In genomic region chr8:111567571-111567970, GRCm38 (mm10) we compare ENCODE assay signal across 16 mouse cellular contexts. TPM values are rescaled to one million over a fixed set of nuclear protein-coding genes. Genes with fewer than 3 reads are reported as not detected.
DNase-seq lines count a peak whose midpoint lies in the region; ATAC-seq and TF ChIP-seq lines count a peak whose summit lies in the region.
"Had no signal": no experiment of that assay in that cellular context is flagged by ENCODE, and none has a peak within 500 bp of the region (broad histone marks: within the 10 kb centered on the region; RNA-seq: fewer than 3 reads in every experiment).

No protein-coding gene starts in this region.

- H3K27ac ChIP-seq in hindbrain, embryonic 12.5 days = 0 out of 2 replicates have a peak overlapping the region, but pooled peaks have one; percentile 25
- H3K27ac ChIP-seq in hindbrain, embryonic 11.5 days (ENCODE audit: low read depth, low read length) = no peak overlapping the region
- peak overlapping the region; percentile 77 for H3K27ac ChIP-seq in thymus, adult 2 months (ENCODE audit: control insufficient read depth, insufficient read depth, low read length)
- 0 out of 2 replicates have a peak overlapping the region, but pooled peaks have one; percentile 24 for H3K27ac ChIP-seq in stomach, postnatal 0 days (replicated peaks)
- H3K27ac ChIP-seq: limb, embryonic 15.5 days had no signal

- ATAC-seq in cerebellum, adult (ENCODE audit: insufficient number of reproducible peaks, low FRiP score, low TSS enrichment) = no peak
- ATAC-seq in hindbrain, embryonic 12.5 days (ENCODE audit: low FRiP score) = no peak
- ATAC-seq in hindbrain, embryonic 11.5 days (ENCODE audit: low FRiP score) = no peak
- no peak for ATAC-seq in stomach, postnatal 0 days (ENCODE audit: low FRiP score, low TSS enrichment)
- ATAC-seq: Patski had no signal

- TF ChIP-seq POLR2A in thymus, adult 2 months (IDR thresholded peaks at IDR 0.05; ENCODE audit: control insufficient read depth, extremely low read depth, insufficient read depth, low read length, poor library complexity) = no peak

- H3K9ac ChIP-seq in hindbrain, embryonic 12.5 days = no peak overlapping the region
- no peak overlapping the region for H3K9ac ChIP-seq in hindbrain, embryonic 11.5 days (ENCODE audit: low read depth, low read length)
- H3K9ac ChIP-seq in stomach, postnatal 0 days (ENCODE audit: low read length) = no peak overlapping the region
- H3K9ac ChIP-seq: limb, embryonic 15.5 days; neural tube, embryonic 13.5 days had no signal

- no peaks in the 10 kb centered on the region for H3K36me3 ChIP-seq in hindbrain, embryonic 12.5 days
- no peaks in the 10 kb centered on the region for H3K36me3 ChIP-seq in hindbrain, embryonic 11.5 days (ENCODE audit: control insufficient read depth, insufficient read depth, low read length)
- H3K36me3 ChIP-seq in thymus, adult 2 months (ENCODE audit: control insufficient read depth, insufficient read depth, low read length) = no peaks in the 10 kb centered on the region
- H3K36me3 ChIP-seq in stomach, postnatal 0 days (ENCODE audit: control insufficient read depth, insufficient read depth, low read length) = no peaks in the 10 kb centered on the region
- H3K36me3 ChIP-seq: limb, embryonic 15.5 days had no signal

- H3K27me3 ChIP-seq in hindbrain, embryonic 12.5 days = no peaks in the 10 kb centered on the region
- no peaks in the 10 kb centered on the region for H3K27me3 ChIP-seq in hindbrain, embryonic 11.5 days (ENCODE audit: control insufficient read depth, insufficient read depth, low read length)
- H3K27me3 ChIP-seq in thymus, adult 2 months (ENCODE audit: control insufficient read depth, insufficient read depth, low read length) = no peaks in the 10 kb centered on the region
- H3K27me3 ChIP-seq in stomach, postnatal 0 days (ENCODE audit: control insufficient read depth, insufficient read depth, low read length) = no peaks in the 10 kb centered on the region
- H3K27me3 ChIP-seq: CH12.LX; limb, embryonic 15.5 days; neural tube, embryonic 13.5 days; Patski had no signal

- no peak overlapping the region for H3K4me2 ChIP-seq in hindbrain, embryonic 12.5 days (replicated peaks)
- no peak overlapping the region for H3K4me2 ChIP-seq in hindbrain, embryonic 11.5 days (replicated peaks; ENCODE audit: low read depth, low read length)
- no peak overlapping the region for H3K4me2 ChIP-seq in stomach, postnatal 0 days (replicated peaks; ENCODE audit: low read depth)
- H3K4me2 ChIP-seq: limb, embryonic 15.5 days; neural tube, embryonic 13.5 days had no signal

- peak; percentile 47 for DNase-seq in cerebellum, adult 11 months
- DNase-seq in hindbrain, embryonic 11.5 days (ENCODE audit: low spot score) = no peak
- DNase-seq in thymus, adult 2 months = no peak
- DNase-seq in thymus, adult 18-20 months = no peak
- DNase-seq in stomach, postnatal 0 days (ENCODE audit: low spot score) = no peak
- DNase-seq in spleen, adult 12 weeks (ENCODE audit: low spot score) = no peak
- DNase-seq: embryo, embryonic 11 days; heart, postnatal 36 days; kidney, adult 18-20 months; lung, postnatal 4 days had no signal

- no peak for TF ChIP-seq EP300 in stomach, postnatal 0 days (optimal IDR thresholded peaks at IDR 0.05)

- H3K4me3 ChIP-seq in hindbrain, embryonic 12.5 days = no peak overlapping the region
- H3K4me3 ChIP-seq in hindbrain, embryonic 11.5 days (ENCODE audit: low read depth, low read length) = no peak overlapping the region
- H3K4me3 ChIP-seq in thymus, adult 2 months (ENCODE audit: control insufficient read depth, insufficient read depth, low read length) = no peak overlapping the region
- no peak overlapping the region for H3K4me3 ChIP-seq in stomach, postnatal 0 days (ENCODE audit: low read depth, low read length)
- H3K4me3 ChIP-seq: limb, embryonic 15.5 days; neural tube, embryonic 13.5 days had no signal

- peaks cover 51% of the 10 kb centered on the region for H3K4me1 ChIP-seq in hindbrain, embryonic 12.5 days
- H3K4me1 ChIP-seq in hindbrain, embryonic 11.5 days (replicated peaks; ENCODE audit: control insufficient read depth, insufficient read depth, low read length) = 0 out of 2 replicates have a peak, but pooled peaks cover 4% of the 10 kb centered on the region
- H3K4me1 ChIP-seq in thymus, adult 2 months (replicated peaks; ENCODE audit: control insufficient read depth, insufficient read depth, low read length) = peaks cover 59% of the 10 kb centered on the region
- no peaks in the 10 kb centered on the region for H3K4me1 ChIP-seq in stomach, postnatal 0 days (replicated peaks; ENCODE audit: control insufficient read depth, insufficient read depth)

- TF ChIP-seq CTCF in thymus, adult 2 months (IDR thresholded peaks at IDR 0.05; ENCODE audit: borderline replicate concordance, control insufficient read depth, extremely low read depth, insufficient read depth, low read length, poor library complexity) = no peak
- no peak for TF ChIP-seq CTCF in stomach, postnatal 0 days (IDR thresholded peaks at IDR 0.05; ENCODE audit: low read depth)

- 48% methylated on average over 3 of the region's 3 CpGs for WGBS in hindbrain, embryonic 12.5 days
- 73% methylated on average over 3 of the region's 3 CpGs for WGBS in hindbrain, embryonic 11.5 days
- 85% methylated on average over 3 of the region's 3 CpGs for WGBS in thymus, adult 2 months
- 42% methylated on average over 3 of the region's 3 CpGs for WGBS in stomach, postnatal 0 days

- no peaks in the 10 kb centered on the region for H3K9me3 ChIP-seq in hindbrain, embryonic 12.5 days (replicated peaks)
- no peaks in the 10 kb centered on the region for H3K9me3 ChIP-seq in hindbrain, embryonic 11.5 days (ENCODE audit: control insufficient read depth, low read length)
- no peaks in the 10 kb centered on the region for H3K9me3 ChIP-seq in stomach, postnatal 0 days (ENCODE audit: control insufficient read depth, low read length)
- H3K9me3 ChIP-seq: limb, embryonic 15.5 days; neural tube, embryonic 13.5 days had no signal

RNA-seq across cellular contexts. Expression of gene Znrf1, which starts 31.7 kb away (rescaled TPM):
- polyA plus RNA-seq in hindbrain, embryonic 12.5 days (2016; fragmentation: Nextera tagmentation; extraction: Ambion mirVana) = 104 TPM in 2 replicates
- polyA plus RNA-seq in hindbrain, embryonic 11.5 days (2014; fragmentation: Nextera tagmentation; extraction: Ambion mirVana) = 48.3 and 48.7 TPM in 2 replicates
- polyA plus RNA-seq in thymus, adult 2 months (2012; rRNA removed) = 946 and 968 TPM in 2 replicates
- polyA plus RNA-seq in stomach, postnatal 0 days (2015; fragmentation: Nextera tagmentation; extraction: Ambion mirVana) = 14.8 and 19.2 TPM in 2 replicates

RNA-seq across cellular contexts. Expression of gene Wdr59, which starts 45.7 kb away (rescaled TPM):
- polyA plus RNA-seq in hindbrain, embryonic 12.5 days (2016; fragmentation: Nextera tagmentation; extraction: Ambion mirVana) = 7.2 and 7.7 TPM in 2 replicates
- 2.9 and 4.6 TPM in 2 replicates for polyA plus RNA-seq in hindbrain, embryonic 11.5 days (2014; fragmentation: Nextera tagmentation; extraction: Ambion mirVana)
- 9.0 and 10.1 TPM in 2 replicates for polyA plus RNA-seq in thymus, adult 2 months (2012; rRNA removed)
- polyA plus RNA-seq in stomach, postnatal 0 days (2015; fragmentation: Nextera tagmentation; extraction: Ambion mirVana) = 2.0 and 2.2 TPM in 2 replicates
